Mouse (Mus musculus): ENCODE measurements around the gene Atp6v0e2.
"Not testable (repeated sequence)": the region's sequence is repeated elsewhere in the genome, so short reads cannot be mapped to it uniquely, and the experiment has no call there.

Atp6v0e2 gene

GRCm38 (mm10) chr6:48537105-48537954, at the start of gene Atp6v0e2:
Gene Atp6v0e2 (plus strand): TSS chr6:48537615.
- DNase-seq = peak; percentile 77 to 87

- DNase-seq = peak in 1 of 2 experiments; percentile 7
Observed at GRCm38 (mm10) chr6:48487747-48488725, 49.4 kb upstream of the Atp6v0e2 start.

GRCm38 (mm10) chr6:48489741-48490140, 47.7 kb upstream of the Atp6v0e2 start:
- DNase-seq = no peak

- peak; percentile 63 to 70 for DNase-seq
Observed at GRCm38 (mm10) chr6:48491361-48491760, 46.1 kb upstream of the Atp6v0e2 start.

GRCm38 (mm10) chr6:48493136-48493730, 44.2 kb upstream of the Atp6v0e2 start:
- no peak for DNase-seq

GRCm38 (mm10) chr6:48497521-48497920, 39.9 kb upstream of the Atp6v0e2 start:
- no peak for DNase-seq

- no peak for DNase-seq
Observed at GRCm38 (mm10) chr6:48503847-48504240, 33.6 kb upstream of the Atp6v0e2 start.

GRCm38 (mm10) chr6:48504241-48504854, 33.1 kb upstream of the Atp6v0e2 start:
- DNase-seq = peak; percentile 83 to 87

- no peak for DNase-seq
Observed at GRCm38 (mm10) chr6:48508087-48508486, 29.3 kb upstream of the Atp6v0e2 start.

GRCm38 (mm10) chr6:48510426-48510825, 27.0 kb upstream of the Atp6v0e2 start:
- no peak for DNase-seq

- DNase-seq = no peak
Observed at GRCm38 (mm10) chr6:48511861-48512260, 25.6 kb upstream of the Atp6v0e2 start.

- not testable (repeated sequence) for DNase-seq
Observed at GRCm38 (mm10) chr6:48524882-48525281, 12.5 kb upstream of the Atp6v0e2 start.

- no peak for DNase-seq
Observed at GRCm38 (mm10) chr6:48527901-48528300, 9.5 kb upstream of the Atp6v0e2 start.

GRCm38 (mm10) chr6:48529261-48529660, 8.2 kb upstream of the Atp6v0e2 start:
- DNase-seq = no peak

- DNase-seq = no peak
Observed at GRCm38 (mm10) chr6:48529871-48530440, 7.5 kb upstream of the Atp6v0e2 start.

GRCm38 (mm10) chr6:48530862-48531261, 6.6 kb upstream of the Atp6v0e2 start:
- DNase-seq = no peak

- DNase-seq = no peak
Observed at GRCm38 (mm10) chr6:48533475-48533874, 3.9 kb upstream of the Atp6v0e2 start.

GRCm38 (mm10) chr6:48534913-48535312, 2.5 kb upstream of the Atp6v0e2 start:
- DNase-seq = no peak

GRCm38 (mm10) chr6:48536091-48536490, 1.3 kb upstream of the Atp6v0e2 start:
- DNase-seq = no peak

GRCm38 (mm10) chr6:48538841-48539737, 1.7 kb downstream of the Atp6v0e2 start:
- DNase-seq = peak; percentile 61 to 72

- DNase-seq = no peak
Observed at GRCm38 (mm10) chr6:48539860-48540259, 2.4 kb downstream of the Atp6v0e2 start.

Data from lung, adult 18-20 months (tissue).